Mouse (Mus musculus): Measurements from ENCODE around the gene Comtd1.

Comtd1 gene

GRCm38 (mm10) chr14:21806631-21807160, 42.1 kb downstream of the Comtd1 start:
- 95% methylated on average over 3 of the region's 3 CpGs for WGBS

DNA sequence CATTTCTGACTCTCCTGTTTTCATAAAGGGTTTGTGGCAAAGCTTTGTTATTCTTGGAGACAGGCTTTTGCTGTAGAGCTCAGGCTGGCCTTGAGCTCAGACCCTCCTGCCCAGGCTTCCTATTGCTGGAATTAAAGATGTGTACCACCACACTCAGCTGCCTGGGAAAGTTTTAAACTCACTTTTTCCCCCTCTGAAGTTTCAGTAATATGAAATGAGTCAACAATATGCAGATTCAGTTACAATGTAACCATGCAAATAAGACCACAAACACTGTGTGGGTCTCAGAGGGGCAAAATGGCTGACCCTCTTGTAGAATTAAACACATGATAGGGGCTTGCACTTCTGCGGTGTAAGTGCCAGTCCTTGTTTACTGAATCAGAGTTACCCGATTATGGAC, 42.6 kb downstream of the Comtd1 start:
- 94% methylated on average over 2 of the region's 2 CpGs for WGBS

DNA sequence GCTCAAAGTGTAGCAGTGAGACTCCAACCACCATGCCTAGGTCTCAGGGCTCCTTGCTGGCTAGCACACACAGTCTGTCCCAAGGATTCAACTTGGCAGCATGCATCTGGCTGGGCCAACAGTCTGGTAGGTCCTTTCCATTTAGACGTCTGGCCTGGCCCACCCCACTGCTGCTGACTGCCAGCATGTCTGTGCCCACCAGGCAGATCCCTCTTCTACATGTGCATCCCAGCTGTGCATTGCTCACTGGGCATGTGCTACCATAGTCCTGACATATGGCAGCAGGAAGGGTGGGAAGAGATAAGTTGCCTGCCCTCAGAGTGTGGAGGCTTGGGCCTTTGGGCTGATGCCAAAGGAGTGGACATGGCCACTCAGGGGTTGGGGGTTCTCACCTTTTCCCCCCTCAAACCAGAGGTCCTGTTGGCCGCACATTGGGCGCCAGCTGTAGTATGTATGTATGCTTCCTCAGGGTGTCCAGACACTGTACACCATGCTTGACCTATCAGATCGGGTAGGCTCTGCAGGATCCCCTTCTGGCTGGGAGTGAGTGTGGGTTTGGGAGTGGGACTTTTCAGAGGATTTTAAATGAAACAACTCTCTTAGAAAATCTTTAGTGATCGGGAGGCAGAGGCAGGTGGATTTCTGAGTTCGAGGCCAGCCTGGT, 46.1 kb downstream of the Comtd1 start:
- 87% methylated on average over 6 of the region's 6 CpGs for whole genome bisulfite sequencing

- WGBS, result 73% methylated on average over 7 of the region's 7 CpGs
These were observed 47.2 kb downstream of the Comtd1 start for GRCm38 (mm10) chr14:21801624-21802023.

- 97% methylated on average over 4 of the region's 4 CpGs for WGBS
These were observed 48.1 kb downstream of the Comtd1 start for GRCm38 (mm10) chr14:21800641-21801040.
